Mouse (Mus musculus): ENCODE measurements around the gene Zzz3.

DNA sequence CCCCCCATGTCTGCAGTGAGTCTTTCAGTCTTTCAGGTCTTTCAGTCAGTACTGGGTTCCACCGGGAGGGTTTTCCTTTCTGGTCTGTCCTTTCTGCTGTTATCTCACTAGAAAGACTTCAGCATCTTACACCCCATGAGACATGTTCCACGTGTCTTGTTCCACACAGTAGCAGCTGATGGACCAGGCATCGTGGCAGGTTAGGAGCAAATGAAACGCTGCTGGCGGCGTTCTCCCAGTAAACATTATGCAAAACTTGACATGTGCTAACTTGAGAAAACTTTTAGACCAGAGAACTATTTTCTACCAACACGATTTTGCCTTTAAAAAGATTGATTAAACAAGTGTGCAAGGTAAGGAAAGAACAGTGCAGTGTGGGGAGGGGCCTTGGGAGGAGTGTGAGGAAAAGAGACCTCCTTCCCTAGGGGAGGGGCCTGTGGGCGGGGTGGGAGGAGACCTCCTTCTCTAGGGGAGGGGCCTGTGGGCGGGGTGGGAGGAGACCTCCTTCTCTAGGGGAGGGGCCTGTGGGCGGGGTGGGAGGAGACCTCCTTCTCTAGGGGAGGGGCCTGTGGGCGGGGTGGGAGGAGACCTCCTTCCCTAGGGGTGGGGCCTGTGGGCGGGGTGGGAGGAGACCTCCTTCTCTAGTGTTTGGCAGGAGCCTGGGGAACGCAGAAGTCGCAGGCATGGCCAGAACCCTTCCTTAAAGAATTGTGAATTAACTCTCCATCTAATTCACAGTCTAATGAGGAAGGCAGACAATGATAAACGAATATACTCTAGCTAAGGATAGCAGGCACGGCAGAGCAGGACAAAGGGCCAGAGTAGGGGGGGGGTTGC is 83.5 kb downstream of the Zzz3 start:
- TF ChIP-seq TAL1 (IDR thresholded peaks at IDR 0.05; ENCODE audit: low read length), result no peak
- no peak for TF ChIP-seq GATA1 (IDR thresholded peaks at IDR 0.05; ENCODE audit: low read length)

All from erythroblast, embryonic 14.5 days (primary cell).